Mouse (Mus musculus) limb, embryonic 12.5 days (tissue): Measurements from ENCODE around the gene Il11. TPM values are rescaled to one million over a fixed set of nuclear protein-coding genes. Genes with fewer than 3 reads are reported as not detected.
"Not testable (repeated sequence)": the region's sequence is repeated elsewhere in the genome, so short reads cannot be mapped to it uniquely, and the experiment has no call there.

Source experiments
- ATAC-seq: fragments of 200-750 bp; cut with Nextera tagmentation; 2 replicates; pipeline ENCODE4 v1.8.0; 2017; ENCODE audit warnings: low read depth, moderate TSS enrichment; ENCODE audit not compliant: insufficient number of reproducible peaks, insufficient read depth, low FRiP score, low TSS enrichment
- H3K27ac ChIP-seq: fragments of 300-500 bp; sonication (generic); 2 replicates; pipeline ENCODE4 v1.5.1; 2016; ENCODE audit warnings: mild to moderate bottlenecking, moderate library complexity
- H3K27me3 ChIP-seq: fragments of 300-500 bp; sonication (generic); 2 replicates; pipeline ENCODE4 v1.6.1; 2016; ENCODE audit warnings: mild to moderate bottlenecking, moderate library complexity
- H3K36me3 ChIP-seq: fragments of 300-500 bp; sonication (generic); 2 replicates; pipeline ENCODE4 v1.6.1; 2016; ENCODE audit warnings: mild to moderate bottlenecking, moderate library complexity
- H3K4me1 ChIP-seq: fragments of 300-500 bp; sonication (generic); replicated peaks from 2 replicates; pipeline ENCODE4 v1.6.1; 2016
- H3K4me2 ChIP-seq: fragments of 300-500 bp; sonication (generic); 2 replicates; pipeline ENCODE4 v1.6.1; 2016; ENCODE audit warnings: mild to moderate bottlenecking, moderate library complexity
- H3K4me3 ChIP-seq: fragments of 300-500 bp; sonication (generic); replicated peaks from 2 replicates; pipeline ENCODE4 v1.5.1; 2016; ENCODE audit warnings: mild to moderate bottlenecking
- H3K9ac ChIP-seq: fragments of 300-500 bp; sonication (generic); replicated peaks from 2 replicates; pipeline ENCODE4 v1.6.1; 2016; ENCODE audit warnings: mild to moderate bottlenecking, moderate library complexity
- H3K9me3 ChIP-seq: fragments of 300-500 bp; sonication (generic); 2 replicates; pipeline ENCODE4 v1.6.1; 2016; ENCODE audit warnings: mild to moderate bottlenecking, moderate library complexity
- WGBS: fragments of 180-500 bp; shearing (Covaris S2); methylation state at CpG from one replicate; pipeline ENCODE4 v1.1.7; 2016; 5-methylcytosine and 5-hydroxymethylcytosine counted together
- polyA plus RNA-seq: library from polyadenylated mRNA; unstranded; fragments of >200 nt; fragmentation: Nextera tagmentation; extraction: Ambion mirVana; gene quantifications from 2 replicates; pipeline ENCODE4 v1.2.1, GENCODE M21; 2016

The Il11 gene
- polyA plus RNA-seq, 1 experiment from 2014 or later, result not detected

- no peaks in the 10 kb centered on the region for H3K9me3 ChIP-seq
- no peak overlapping the region for H3K27ac ChIP-seq
- 91% methylated on average over 7 of the region's 7 CpGs for WGBS
- no peak overlapping the region for H3K4me2 ChIP-seq
- H3K27me3 ChIP-seq, result no peaks in the 10 kb centered on the region
- no peak for ATAC-seq
- peaks cover 68% of the 10 kb centered on the region for H3K36me3 ChIP-seq
- H3K4me1 ChIP-seq, result peaks cover 22% of the 10 kb centered on the region
- no peak overlapping the region for H3K9ac ChIP-seq
- H3K4me3 ChIP-seq, result no peak overlapping the region
Observed at GRCm38 (mm10) chr7:4806716-4807115, 24.1 kb upstream of the Il11 start.

- ATAC-seq, result no peak
- no peak overlapping the region for H3K27ac ChIP-seq
Observed at GRCm38 (mm10) chr7:4802247-4802646, 19.6 kb upstream of the Il11 start.

DNA sequence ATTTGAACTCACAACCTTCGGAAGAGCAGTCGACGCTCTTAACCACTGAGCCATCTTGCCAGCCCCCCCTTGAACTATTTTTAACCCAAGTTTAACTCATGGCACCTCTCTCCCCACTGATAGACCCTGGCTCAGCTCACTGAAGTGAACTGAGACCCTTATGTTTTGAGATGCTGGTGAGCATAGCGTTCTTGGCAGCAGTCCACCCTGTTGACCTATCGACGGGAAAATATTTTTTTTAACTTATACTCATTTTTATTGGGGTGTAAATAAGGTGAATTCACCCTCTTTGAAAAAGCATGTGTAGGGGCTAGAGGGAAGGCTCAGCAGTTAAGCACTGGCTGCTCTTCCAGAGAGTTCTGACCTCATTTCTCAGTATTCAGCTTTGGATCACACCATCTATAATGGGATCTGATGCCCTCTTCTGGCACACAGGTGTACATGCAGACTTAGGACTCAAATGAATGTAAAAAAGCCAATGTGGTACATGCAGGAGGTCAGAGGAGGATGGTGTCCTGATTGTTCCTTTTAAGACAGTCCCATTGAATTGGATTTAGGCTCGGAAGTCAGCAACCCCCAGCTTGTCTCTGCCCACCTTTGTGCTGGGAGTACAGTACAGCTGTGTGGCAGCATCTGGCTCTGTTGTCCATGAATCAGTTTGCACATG lies 13.2 kb upstream of the Il11 start:
- WGBS, result 77% methylated on average over 7 of the region's 7 CpGs
- Histone ChIP-seq H3K27ac (no peak overlapping the region), H3K27me3 (no peaks in the 10 kb centered on the region), H3K36me3 (peaks cover 46% of the 10 kb centered on the region), H3K4me2 (no peak overlapping the region), H3K9me3 (no peaks in the 10 kb centered on the region), H3K4me1 (peaks cover 12% of the 10 kb centered on the region), H3K9ac (no peak overlapping the region), H3K4me3 (no peak overlapping the region)
- ATAC-seq, result no peak

More at GRCm38 (mm10) chr7:4802247-4802646, 19.6 kb upstream of the Il11 start:
- Histone ChIP-seq H3K9me3 (no peaks in the 10 kb centered on the region), H3K4me1 (no peaks in the 10 kb centered on the region), H3K9ac (no peak overlapping the region), H3K4me3 (no peak overlapping the region), H3K4me2 (no peak overlapping the region), H3K36me3 (peaks cover 48% of the 10 kb centered on the region), H3K27me3 (no peaks in the 10 kb centered on the region)

DNA sequence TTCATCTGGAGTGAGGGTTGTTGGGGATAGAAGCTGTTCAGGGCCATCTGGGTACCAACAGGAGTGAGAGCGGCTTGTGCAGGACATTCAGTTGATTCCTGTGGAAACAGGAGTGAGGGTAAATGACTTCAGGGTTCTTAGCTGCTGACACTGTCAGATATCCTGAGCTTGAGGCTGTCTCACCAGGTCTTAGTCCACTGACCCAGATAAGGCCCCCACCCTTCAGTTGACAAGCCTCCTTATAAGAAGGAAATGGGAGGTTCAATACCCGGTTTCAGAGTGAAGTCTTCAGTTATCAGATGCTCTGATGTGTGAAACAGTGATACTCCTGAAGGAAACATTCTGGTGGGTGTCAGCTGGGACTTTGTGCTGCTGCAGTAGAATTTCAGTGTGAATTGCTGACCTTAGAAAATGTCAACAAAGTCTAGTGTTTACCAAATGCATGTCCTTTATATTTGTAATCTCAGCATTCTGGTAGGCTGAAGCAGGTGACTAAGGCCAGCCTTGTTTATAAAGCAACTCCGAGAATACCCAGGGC lies 12.0 kb upstream of the Il11 start:
- ATAC-seq, result no peak
- no peak overlapping the region for H3K4me2 ChIP-seq
- peaks cover 12% of the 10 kb centered on the region for H3K4me1 ChIP-seq
- H3K9ac ChIP-seq, result no peak overlapping the region
- 0 out of 2 replicates have a peak overlapping the region, but pooled peaks have one; percentile 77 for H3K4me3 ChIP-seq
- 90% methylated on average over 3 of the region's 3 CpGs for WGBS
- peaks cover 46% of the 10 kb centered on the region for H3K36me3 ChIP-seq
- H3K27ac ChIP-seq, result no peak overlapping the region
- H3K9me3 ChIP-seq, result no peaks in the 10 kb centered on the region
- H3K27me3 ChIP-seq, result peaks cover 5% of the 10 kb centered on the region

GRCm38 (mm10) chr7:4793674-4794073 lies 11.0 kb upstream of the Il11 start:
- 46% methylated on average over 4 of the region's 4 CpGs for WGBS
- Histone ChIP-seq H3K4me2 (peak overlapping the region; percentile 91), H3K9me3 (no peaks in the 10 kb centered on the region), H3K9ac (peak overlapping the region; percentile 91), H3K27me3 (peaks cover 14% of the 10 kb centered on the region), H3K36me3 (peaks cover 46% of the 10 kb centered on the region), H3K4me1 (peaks cover 12% of the 10 kb centered on the region), H3K27ac (peak overlapping the region; percentile 93; the same call in 1 of the 2 replicates), H3K4me3 (peak overlapping the region; percentile 77)
- ATAC-seq, result no peak

DNA sequence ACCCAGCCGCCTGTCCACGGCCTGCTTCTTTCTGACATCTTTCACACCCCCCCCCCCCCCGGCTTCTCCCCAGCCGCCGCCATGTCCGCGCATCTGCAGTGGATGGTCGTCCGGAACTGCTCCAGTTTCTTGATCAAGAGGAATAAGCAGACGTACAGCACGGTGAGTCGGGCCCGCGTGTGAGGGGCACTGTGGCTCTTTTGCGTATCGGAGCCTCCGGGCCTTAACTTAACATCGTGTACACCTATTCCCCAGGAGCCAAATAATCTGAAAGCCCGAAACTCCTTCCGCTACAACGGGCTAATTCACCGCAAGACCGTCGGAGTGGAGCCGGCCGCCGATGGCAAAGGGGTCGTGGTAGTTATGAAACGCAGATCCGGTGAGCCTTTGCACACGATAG lies 10.6 kb upstream of the Il11 start:
- peaks cover 16% of the 10 kb centered on the region for H3K27me3 ChIP-seq

GRCm38 (mm10) chr7:4792278-4793212 lies 9.9 kb upstream of the Il11 start, which contains the start of gene Rpl28:
Gene Rpl28, plus strand, starts transcription at chr7:4792874.
- Histone ChIP-seq H3K4me2 (peak within 1 kb of the TSS; percentile 91), H3K9ac (peak within 1 kb of the TSS; percentile 91), H3K9me3 (no peaks in the 10 kb centered on the region), H3K4me1 (peaks cover 15% of the 10 kb centered on the region), H3K36me3 (peaks cover 38% of the 10 kb centered on the region), H3K4me3 (peak within 1 kb of the TSS; percentile 77), H3K27ac (peak within 1 kb of the TSS; percentile 93), H3K27me3 (peaks cover 20% of the 10 kb centered on the region)
- WGBS, result 2% methylated on average over 54 of the region's 54 CpGs
- ATAC-seq, result peak; percentile 85

More for the DNA sequence above, 10.6 kb upstream of the Il11 start:
- under 1% methylated on average over 31 of the region's 31 CpGs for WGBS
- peak overlapping the region; percentile 77 for H3K4me3 ChIP-seq
- H3K27ac ChIP-seq, result peak overlapping the region; percentile 93
- peaks cover 13% of the 10 kb centered on the region for H3K4me1 ChIP-seq
- ATAC-seq, H3K9me3 ChIP-seq: not testable (repeated sequence)
- H3K4me2 ChIP-seq, result peak overlapping the region; percentile 91
- peaks cover 43% of the 10 kb centered on the region for H3K36me3 ChIP-seq
- peak overlapping the region; percentile 91 for H3K9ac ChIP-seq

DNA sequence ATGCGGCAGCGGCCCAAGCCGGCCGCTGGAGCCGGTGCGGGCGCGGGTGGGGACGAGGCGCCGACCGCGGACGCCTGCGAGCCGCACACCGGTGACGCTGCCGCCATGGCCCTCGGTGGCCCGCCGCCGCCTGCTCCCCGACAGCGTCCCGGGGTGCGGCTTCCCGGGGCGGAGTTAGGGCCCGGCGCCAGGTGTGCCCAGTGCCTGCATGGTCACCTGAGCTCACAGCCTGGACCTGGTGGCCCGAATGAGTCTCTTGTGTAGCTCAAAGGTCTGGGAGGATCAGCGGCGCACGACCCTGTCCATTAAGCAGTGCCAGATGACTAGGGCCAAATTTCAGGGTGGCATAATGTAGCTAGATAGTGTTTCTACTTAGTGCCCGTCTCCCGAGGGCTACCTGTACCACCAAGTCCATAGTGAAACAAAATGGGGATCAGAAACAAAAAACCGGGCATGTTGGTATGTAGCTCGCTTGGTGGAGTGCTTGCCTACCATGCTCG lies 6.8 kb upstream of the Il11 start, which contains the start of gene Tmem238:
TSS of gene Tmem238 (minus strand) at position 221 of the 500 bp plus-strand sequence.
- Histone ChIP-seq H3K4me2 (peak within 1 kb of the TSS; percentile 86), H3K27me3 (peaks cover 20% of the 10 kb centered on the region), H3K4me3 (peak within 1 kb of the TSS; percentile 57), H3K4me1 (peaks cover 12% of the 10 kb centered on the region), H3K9ac (peak within 1 kb of the TSS; percentile 84), H3K36me3 (peaks cover 9% of the 10 kb centered on the region), H3K27ac (peak within 1 kb of the TSS; percentile 35; the same call in 1 of the 2 replicates), H3K9me3 (no peaks in the 10 kb centered on the region)
- 9% methylated on average over 35 of the region's 40 CpGs for WGBS
- no peak for ATAC-seq

DNA sequence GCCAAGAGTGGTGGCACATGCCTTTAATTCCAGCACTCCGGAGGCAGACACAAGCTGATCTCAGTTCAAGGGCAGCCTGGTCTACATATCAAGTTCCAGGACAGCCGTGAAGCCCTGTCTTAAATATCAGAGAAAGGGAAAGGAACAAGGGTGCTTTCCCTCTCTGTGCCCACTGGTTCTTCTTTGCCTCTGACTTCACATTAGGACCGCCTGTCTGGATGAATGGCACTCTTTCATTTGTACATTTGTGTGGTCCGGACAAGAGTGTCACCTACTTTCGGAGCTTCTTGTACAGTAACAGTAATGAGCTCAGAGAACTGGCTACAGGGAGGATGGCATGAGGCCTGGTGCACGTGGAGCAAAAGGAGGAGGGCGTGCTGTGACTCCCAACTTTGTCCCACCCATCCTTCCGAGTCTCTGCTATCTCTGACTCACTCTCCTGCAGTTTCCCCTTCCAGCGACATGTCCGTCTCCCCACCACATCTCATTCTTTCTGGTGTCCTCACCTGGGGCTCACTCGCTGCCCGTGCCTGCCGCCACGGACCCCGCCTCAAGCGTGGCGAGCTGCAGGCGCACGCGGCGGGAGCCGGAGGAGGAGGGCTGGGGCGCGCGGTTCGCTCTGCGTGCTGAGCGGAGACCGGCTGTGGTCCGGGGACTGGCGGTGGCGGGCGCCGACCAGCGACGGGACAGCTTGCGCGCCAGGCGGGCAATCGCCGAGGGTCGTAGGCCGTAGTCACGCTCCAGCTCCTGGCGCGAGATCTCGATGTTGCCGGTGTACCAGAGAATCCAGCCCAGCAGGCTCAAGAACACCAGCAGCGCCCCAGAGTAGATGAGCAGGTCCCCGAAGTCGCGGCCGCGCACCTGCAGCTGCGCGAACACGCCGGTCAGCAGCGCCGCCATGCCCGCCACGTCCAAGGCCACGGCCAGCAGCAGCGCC lies 6.1 kb upstream of the Il11 start:
- H3K9ac ChIP-seq, result peak overlapping the region; percentile 84
- peaks cover 2% of the 10 kb centered on the region for H3K36me3 ChIP-seq
- H3K9me3 ChIP-seq, result no peaks in the 10 kb centered on the region
- H3K4me2 ChIP-seq, result peak overlapping the region; percentile 86
- WGBS, result 3% methylated on average over 64 of the region's 64 CpGs
- no peak for ATAC-seq
- H3K4me3 ChIP-seq, result peak overlapping the region; percentile 57
- H3K4me1 ChIP-seq, result peaks cover 5% of the 10 kb centered on the region
- H3K27ac ChIP-seq, result peak overlapping the region; percentile 35; the same call in 1 of the 2 replicates
- H3K27me3 ChIP-seq, result peaks cover 20% of the 10 kb centered on the region

GRCm38 (mm10) chr7:4783667-4784268 lies 1.1 kb upstream of the Il11 start:
- no peaks in the 10 kb centered on the region for H3K9me3 ChIP-seq
- no peak overlapping the region for H3K4me2 ChIP-seq
- H3K4me3 ChIP-seq, result no peak overlapping the region
- 85% methylated on average over 14 of the region's 14 CpGs for WGBS
- no peaks in the 10 kb centered on the region for H3K36me3 ChIP-seq
- no peak overlapping the region for H3K27ac ChIP-seq
- 0 out of 2 replicates have a peak overlapping the region, but pooled peaks have one; percentile 4 for H3K9ac ChIP-seq
- peaks cover 39% of the 10 kb centered on the region for H3K27me3 ChIP-seq
- peaks cover 11% of the 10 kb centered on the region for H3K4me1 ChIP-seq
- ATAC-seq, result no peak
